Mouse (Mus musculus): ENCODE measurements around the gene Cenpk. TPM values are rescaled to one million over a fixed set of nuclear protein-coding genes. Genes with fewer than 3 reads are reported as not detected.
A peak's percentile ranks its signal among the peaks of the same experiment; 100 is the strongest.
"Not testable (repeated sequence)": the region's sequence is repeated elsewhere in the genome, so short reads cannot be mapped to it uniquely, and the experiment has no call there.

Gene Cenpk
- 128 and 134 TPM in 2 replicates for total RNA-seq (2015; ENCODE audit: low replicate concordance)
- total RNA-seq (2017; ENCODE audit: low replicate concordance): 324 and 373 TPM in 2 replicates

DNA sequence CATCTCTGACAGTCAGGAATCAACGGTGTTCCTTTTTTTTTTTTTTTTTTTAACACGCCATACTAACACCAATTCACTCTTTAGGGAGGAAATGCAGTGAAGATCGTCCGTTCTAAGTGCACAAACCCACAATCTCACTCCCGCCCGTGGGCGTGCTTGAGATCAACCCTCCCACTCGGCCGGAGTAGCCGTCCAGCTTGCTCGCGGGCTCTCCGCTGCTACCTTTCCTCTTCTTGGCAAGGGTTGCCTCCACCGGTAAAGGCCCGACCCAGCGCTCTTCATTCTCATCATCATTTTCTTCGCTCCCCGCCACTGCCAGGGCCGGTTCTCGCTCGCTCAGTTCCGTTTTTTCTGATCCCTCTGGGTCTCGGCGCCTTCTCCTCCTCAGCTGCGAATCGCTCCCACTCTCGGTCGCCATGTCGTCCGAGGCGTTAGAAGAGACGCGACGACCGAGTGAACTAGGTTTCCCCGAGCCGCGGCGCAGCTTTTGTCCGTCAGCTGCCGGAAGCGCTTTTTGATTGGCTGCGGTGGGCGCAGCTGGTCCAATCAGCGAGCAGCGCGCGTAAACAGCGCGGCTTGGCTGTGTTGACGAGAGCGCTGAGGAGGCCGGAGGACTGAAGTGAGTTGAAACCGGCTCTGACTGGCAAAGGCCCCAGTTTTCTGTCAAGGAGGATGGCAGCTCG is at the start of gene Cenpk, which contains the start of gene Ppwd1:
TSS of gene Cenpk (plus strand) at position 228 of the 683 bp plus-strand sequence.
TSS of gene Ppwd1 (minus strand) at position 460 of the 683 bp plus-strand sequence.
- peak; percentile 94 for ATAC-seq (replicated peaks; ENCODE audit: low FRiP score, poor library complexity, severe bottlenecking)

DNA sequence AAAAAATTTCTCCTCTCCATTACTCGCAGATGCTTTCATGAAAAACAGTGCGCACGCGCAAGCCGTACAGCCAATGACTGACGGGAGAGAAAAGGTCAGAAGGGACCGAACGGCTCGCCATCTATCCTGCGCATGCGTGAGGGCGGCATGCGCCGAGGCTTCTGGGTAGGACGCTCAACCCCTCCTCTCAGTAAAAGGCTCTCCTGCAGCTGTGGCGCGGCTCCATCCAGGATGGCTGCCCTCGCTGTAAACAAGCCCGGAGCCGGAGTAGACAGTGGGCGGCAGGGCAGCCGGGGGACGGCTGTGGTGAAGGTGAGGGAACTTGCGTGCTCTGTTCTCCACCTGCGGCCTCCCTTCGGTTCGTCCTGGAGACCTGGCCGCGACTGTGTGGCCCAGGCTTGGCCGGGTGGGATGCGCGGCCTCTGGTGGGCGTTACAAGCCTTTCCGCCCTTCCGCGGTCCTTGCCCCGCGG is 49.7 kb upstream of the Cenpk start, which contains the start of gene Trim23:
TSS of gene Trim23 (plus strand) at position 148 of the 472 bp plus-strand sequence.
- ATAC-seq (replicated peaks; ENCODE audit: low FRiP score, poor library complexity, severe bottlenecking): peak; percentile 89

DNA sequence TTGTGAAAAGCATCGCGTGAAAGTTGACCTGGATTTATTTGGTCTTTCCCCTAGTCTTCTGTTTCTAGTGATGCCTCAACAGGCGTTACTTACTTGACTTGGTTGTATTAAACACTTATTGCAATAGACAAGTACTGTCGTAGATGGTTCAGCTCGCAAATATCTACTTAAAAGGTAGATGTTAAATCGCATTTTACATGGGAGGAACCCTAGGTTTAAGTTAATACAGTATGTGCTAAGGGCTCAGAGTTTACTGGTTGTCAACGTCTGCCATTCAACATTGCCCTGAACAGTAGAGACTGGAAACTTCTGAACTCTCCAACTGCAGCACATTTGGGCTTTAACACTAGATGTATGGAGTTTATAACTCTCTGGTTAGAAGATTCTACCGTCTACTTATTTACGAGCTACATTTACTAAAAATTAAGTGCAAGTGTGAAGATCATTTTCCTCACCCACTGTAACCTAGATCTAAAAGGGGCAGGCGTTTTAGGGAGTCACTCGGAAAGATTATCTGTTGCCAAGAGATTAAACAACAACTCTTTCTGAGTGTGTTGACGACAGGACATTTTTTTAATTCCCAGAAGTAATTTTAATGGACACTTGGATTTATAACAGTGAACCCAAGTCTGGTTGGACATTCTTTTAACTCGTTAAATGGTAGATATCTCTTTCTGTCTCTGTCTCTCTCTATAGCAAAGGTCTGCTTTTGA is 49.1 kb upstream of the Cenpk start:
- ATAC-seq (replicated peaks; ENCODE audit: low FRiP score, poor library complexity, severe bottlenecking): peak; percentile 58

DNA sequence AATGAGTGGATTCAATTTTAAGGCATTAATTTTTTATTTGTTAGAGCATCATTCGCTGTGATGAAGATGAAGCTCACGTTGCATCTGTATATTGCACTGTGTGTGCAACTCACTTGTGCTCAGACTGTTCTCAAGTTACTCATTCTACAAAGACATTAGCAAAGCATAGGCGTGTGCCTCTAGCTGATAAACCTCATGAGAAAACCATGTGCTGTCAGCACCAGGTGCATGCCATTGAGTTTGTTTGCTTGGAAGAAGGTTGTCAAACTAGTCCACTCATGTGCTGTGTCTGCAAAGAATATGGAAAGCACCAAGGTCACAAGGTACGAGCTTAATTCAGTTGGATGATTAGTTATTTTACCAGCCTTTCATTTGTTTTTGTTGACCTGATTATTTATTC is 41.1 kb upstream of the Cenpk start:
- no peak for ATAC-seq (replicated peaks; ENCODE audit: low FRiP score, poor library complexity, severe bottlenecking)

DNA sequence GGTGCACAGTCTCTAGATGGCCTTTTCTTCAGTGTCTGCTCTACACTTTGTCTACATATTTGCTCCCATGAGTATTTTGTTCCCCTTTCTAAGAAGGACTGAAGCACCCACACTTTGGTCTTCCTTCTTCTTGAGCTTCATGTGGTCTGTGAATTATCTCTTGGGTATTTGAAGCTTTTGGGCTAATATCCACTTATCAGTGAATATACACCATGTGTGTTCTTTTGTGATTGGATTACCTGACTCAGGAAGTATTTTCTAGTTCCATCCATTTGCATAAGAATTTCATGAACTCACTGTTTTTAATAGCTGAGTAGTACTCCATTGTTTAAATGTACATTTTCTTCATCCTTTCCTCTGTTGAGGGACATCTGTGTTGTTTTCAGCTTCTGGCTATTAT is 32.5 kb upstream of the Cenpk start:
- ATAC-seq (replicated peaks; ENCODE audit: low FRiP score, poor library complexity, severe bottlenecking): not testable (repeated sequence)

DNA sequence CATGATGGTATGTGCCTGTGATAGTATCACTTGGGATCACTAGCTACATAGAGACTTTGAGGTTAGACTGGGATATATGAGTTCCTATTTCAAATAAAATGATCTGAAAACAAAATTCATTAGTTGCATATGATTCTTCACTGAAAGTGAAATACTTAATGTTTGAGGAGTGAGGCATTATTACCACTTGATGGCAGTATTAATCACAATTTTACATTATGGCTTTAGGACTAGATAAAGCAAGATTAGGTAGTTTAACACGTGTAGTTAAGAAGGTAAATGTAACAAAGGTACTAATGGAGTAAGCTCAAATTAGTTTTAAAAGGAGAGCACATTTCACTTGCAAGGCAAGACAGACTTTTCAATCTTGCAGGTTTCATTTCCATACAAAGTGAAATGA is 24.1 kb upstream of the Cenpk start:
- ATAC-seq (replicated peaks; ENCODE audit: low FRiP score, poor library complexity, severe bottlenecking): no peak

DNA sequence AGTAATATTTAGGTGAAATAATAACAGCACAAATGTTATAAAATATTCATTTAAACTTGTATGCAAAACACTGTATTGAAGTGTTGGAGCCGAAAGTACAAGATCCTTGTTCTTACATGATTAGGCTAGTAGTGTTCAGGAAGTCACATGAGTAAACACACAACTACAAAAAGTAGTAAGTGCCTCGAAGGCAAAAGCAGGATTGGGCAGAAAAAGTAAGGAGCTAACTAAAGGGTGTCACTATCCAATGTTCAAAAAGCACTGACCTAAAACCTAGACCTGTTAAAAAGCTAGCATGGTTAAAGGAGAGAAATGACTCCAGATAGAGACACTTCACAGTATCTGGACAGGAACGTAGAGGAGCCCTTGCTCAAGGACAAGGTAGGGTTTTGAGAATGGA is 933 bp upstream of the Cenpk start:
- no peak for ATAC-seq (replicated peaks; ENCODE audit: low FRiP score, poor library complexity, severe bottlenecking)

DNA sequence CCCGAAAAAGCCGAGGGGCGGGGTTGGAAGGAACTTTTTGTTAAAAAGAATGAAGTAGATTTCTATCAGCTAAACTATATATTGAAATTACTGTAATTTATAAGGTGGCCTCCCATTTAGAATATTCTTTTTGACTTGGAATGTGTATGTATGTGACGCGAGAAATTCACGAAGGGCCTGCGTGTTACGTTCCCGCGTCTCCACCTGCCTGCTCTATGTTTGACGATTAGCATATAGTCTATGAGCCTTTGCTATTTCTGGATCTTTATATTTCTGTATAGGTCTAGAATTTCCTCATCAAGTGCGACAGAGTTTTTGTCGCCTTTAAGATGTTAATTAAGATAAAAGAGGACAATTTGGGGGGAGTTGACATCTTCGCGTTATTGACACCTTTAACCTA is 770 bp downstream of the Cenpk start:
- peak; percentile 50 for ATAC-seq (replicated peaks; ENCODE audit: low FRiP score, poor library complexity, severe bottlenecking)

DNA sequence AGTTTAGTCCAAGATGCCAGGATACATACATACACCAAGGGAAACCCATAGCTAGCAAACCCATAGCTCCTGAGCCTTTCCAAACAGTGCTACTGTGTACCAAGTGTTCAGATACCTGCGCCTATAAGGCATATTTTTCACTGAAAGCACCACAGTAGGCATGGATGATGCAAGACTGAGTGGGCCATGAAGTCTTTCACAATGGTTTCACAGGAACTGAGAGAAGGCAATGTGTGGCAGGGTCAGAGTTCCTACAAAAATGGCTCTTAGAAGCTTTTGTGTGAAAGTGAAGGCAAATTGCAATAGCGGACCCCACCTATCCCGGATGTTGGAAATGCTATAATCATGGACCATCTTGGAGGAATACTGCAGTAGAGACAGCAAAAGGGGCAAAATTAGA is 30.6 kb downstream of the Cenpk start:
- ATAC-seq (replicated peaks; ENCODE audit: low FRiP score, poor library complexity, severe bottlenecking): no peak

DNA sequence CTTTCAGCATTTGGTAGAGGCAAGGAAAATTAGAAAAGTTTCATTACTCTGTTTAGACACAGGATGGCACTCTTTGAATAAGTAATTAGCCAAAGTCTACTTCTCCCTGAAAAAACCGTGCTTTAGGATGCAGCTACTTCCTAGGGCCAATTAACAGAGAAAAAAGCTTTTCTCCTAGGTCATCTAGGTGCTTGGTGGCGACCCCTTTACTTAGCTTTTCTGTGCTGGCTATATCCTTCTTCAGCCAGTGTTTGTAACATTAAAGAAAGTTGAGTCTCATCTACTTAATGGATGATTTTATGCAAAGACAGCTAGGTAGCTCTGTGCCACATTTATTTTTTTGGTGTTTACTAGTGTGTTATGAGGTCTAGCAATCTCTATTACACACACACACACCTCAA is 56.6 kb downstream of the Cenpk start:
- ATAC-seq (replicated peaks; ENCODE audit: low FRiP score, poor library complexity, severe bottlenecking): peak; percentile 47

DNA sequence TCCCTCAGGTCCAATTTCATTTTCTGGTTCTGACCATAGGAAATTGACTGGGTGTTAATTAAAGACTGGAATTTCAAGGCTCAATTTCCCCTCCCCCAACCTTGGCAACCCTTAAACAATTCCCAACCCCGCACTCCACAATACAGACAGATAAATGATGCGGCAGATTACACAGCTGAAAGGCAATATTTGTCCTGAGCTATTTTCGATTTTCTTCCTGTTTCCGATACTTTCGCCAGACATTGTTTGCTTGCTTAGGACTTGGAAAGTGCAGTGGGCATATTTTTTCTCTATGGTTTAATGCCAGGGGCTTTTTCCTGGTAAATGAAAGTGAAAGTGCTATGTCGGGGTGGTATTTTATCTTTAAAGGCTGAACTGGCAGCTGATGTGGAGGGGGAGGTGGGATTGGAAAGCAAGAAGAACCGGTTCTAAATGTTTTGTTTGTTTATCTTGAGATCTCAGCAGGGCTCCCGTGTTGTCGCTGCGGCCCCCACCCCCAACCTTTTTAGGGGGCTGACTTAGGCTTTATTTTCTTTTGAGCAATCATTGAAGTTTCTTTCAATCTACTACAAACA is 57.4 kb downstream of the Cenpk start:
- no peak for ATAC-seq (replicated peaks; ENCODE audit: low FRiP score, poor library complexity, severe bottlenecking)

DNA sequence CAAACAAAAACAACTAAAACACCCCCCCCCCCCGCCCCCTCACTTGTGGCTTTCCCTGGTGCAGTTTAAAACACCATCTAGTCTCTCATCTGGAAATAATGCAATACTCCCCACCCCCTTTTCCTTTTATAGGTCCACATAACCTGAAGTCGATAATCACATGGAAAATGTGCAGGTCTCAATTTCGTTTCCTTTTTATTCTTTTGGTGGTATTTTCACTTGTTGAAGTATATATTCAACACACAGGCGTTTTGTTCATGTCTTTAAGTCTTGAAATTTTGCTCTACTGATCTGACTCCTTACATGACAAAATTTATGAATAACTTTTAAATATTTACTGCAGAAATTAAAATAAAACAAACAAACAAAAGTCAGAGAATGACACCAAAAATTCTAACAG is 57.9 kb downstream of the Cenpk start:
- no peak for ATAC-seq (replicated peaks; ENCODE audit: low FRiP score, poor library complexity, severe bottlenecking)

DNA sequence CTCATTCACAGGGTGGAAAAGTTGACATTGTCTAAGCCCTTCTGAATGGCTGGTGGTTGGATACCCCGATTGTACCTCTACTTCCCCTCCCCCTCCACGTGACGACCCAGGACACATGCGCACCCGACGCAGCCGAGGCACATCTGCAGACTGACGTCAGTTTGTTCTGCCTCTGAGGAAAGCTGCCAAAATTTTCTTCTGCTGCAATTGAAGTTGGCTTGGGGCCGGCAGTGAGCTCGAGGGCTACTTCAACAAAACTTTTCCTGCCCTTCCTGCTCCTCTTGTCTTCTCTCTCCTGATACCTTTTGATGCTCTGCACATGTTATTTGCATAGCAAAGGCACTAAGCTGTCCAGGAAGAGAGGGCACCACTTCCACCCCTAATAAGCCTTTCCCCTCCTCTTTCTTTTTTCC is 58.5 kb downstream of the Cenpk start:
- peak; percentile 61 for ATAC-seq (replicated peaks; ENCODE audit: low FRiP score, poor library complexity, severe bottlenecking)

DNA sequence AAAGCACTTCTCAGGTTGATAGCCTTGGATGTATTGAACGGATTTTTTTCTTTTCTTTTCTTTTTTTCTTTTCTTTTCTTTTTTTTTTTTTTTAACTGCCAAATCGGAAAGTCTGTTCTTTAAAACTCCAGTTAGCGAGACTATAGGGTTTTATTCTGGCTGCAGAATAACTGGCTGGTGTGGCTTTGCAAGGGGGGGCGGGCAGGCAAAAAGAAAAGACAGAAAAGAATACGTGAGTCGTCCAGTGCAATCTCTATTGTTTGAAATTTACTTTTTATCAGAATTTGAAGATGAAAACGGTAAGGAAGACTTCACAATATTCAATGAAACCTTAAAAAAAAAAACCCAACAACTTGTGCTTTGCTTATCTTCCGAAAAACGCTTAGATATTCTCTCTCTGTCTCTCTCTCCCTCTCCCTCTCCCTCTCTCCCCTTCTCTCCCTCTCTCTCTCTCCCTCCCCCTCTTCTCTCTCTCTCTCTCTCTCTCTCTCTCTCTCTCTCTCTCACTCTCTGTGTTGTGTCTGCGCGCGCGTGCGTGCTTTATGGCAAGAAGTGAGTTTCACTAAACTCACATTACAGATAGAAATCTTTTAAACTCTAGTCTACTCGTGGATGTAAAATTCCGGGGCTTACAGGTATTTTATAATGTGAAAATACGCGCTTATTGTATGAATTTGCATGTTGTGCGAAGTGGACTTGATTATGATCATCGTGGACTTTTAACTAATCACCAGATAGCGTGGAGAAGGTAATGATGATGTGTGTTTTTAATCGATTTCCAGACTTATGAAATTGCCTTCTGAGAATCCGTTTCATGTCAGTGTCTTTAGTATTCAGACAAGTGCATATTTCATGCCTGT is 59.2 kb downstream of the Cenpk start, which contains the start of gene Adamts6:
TSS of gene Adamts6 (plus strand) at position 470 of the 860 bp plus-strand sequence.
- ATAC-seq (replicated peaks; ENCODE audit: low FRiP score, poor library complexity, severe bottlenecking): no peak

DNA sequence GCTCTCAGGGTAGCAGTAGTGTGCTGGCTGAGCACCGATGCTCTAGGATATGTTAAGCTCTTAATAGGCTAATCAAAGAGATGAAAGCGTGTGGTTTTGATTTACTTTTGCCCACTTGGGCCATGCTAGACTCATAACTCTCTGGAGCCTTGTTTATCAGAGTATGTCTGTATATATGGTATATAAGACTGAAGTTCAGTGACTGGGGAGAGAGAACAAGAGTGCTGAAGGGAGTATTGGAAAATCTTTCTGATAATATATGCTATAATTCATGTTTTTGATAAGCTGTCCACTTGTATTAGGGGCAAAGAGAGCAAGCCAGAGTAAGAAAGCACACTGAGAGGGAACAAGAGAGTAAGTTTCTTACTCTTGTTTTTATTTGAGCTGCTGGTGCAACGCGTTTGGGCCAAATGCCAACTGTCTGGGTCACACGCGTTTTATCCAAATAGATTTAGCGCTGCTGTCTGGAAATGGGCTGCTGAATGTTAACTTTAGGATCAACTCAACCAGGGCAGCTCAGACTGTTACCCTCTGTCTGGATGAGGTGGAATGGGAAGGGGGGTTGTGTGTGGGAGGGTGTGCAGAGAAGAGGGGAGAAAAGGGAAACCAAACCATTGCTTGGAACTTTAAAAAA is 59.9 kb downstream of the Cenpk start:
- ATAC-seq (replicated peaks; ENCODE audit: low FRiP score, poor library complexity, severe bottlenecking): no peak

DNA sequence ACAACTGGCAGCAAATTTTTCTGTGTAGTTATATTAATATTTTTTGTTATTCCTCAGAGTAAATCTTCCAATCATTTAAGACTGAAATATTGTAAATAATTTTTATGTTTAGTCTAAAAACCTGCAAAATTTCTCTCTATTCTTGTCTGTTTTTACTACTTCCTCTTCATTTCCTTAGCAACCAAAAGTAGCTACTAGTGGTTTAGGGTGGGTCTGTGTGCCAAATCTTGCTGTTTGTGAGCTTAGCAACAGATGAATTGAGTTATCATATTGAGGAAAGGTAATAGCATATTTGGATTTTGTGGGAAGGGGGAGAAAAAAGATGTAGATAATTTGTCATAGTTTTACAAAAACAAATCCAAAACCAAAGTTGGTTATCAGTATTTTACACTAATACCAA is 60.8 kb downstream of the Cenpk start:
- no peak for ATAC-seq (replicated peaks; ENCODE audit: low FRiP score, poor library complexity, severe bottlenecking)

DNA sequence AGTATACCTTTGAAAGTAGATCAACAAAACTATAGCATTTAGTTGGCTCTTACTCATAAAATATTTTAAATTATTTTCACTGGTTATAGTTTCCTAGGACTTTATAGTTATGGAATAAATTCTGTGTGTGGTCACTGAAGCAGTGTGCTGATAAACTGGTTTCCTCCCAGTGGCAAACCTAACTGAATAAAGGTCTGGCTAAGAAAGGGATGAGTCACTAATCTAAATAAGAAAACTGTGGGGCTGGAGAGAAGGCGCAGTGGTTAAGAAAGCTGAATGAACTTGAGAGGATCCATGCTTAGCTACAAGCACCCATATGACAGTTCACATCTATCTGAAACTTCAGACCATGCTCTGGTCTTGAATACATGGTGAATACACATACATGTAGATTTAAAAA is 67.1 kb downstream of the Cenpk start:
- ATAC-seq (replicated peaks; ENCODE audit: low FRiP score, poor library complexity, severe bottlenecking): no peak
